Mouse (Mus musculus) left cerebral cortex, postnatal 25 days (tissue): ENCODE measurements at regions not wholly inside any gene's neighbourhood (a gene's known extent, or its start where the extent isn't known, plus 50 kb on each side); places are given as distances from the start of the nearest gene placed in this dataset.

Experiments
- DNase-seq, 2 experiments: peaks; one replicate each; pipeline ENCODE4 v3.0.0; 2022; ENCODE audit warnings: low spot score in 2 of 2, mixed read lengths in 1 of 2
- intact Hi-C: fragments of 180-260 bp; cut with DNase I; formaldehyde crosslinking; loops from one replicate; pipeline ENCODE4 v1.15.1; 2025

DNA sequence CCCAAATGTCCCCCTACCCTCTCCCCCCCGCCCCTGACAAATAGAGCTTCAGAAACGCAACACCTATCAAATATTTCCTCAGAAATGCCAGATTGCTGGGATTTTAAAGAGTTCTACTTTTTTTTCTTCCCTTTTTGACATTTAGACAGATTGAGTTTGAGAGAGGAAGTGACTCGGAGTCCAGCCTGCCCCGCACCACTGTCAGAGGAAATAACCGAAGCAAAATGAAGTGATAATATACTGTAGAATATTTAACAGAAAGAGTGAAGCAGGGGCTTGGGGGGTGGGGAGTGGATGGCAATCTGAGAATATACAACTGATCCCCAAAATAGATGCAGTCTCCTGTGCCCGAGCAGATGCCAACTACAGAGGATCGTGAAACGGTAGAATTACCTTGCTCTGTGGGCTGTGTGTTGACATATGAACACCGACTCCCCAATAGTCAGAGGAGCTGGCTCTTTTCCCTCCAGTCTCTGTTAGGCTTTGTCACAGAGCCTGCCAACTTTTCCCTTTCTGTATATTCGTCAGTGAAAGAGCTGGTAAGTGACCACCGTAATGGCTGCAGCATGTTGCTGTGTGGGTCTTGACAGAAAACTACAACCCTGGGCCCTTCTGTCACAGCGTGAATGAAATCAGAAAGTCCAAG lies 2800.9 kb upstream of the Gm7489 start:
- intact Hi-C loops, result no loop called here

DNA sequence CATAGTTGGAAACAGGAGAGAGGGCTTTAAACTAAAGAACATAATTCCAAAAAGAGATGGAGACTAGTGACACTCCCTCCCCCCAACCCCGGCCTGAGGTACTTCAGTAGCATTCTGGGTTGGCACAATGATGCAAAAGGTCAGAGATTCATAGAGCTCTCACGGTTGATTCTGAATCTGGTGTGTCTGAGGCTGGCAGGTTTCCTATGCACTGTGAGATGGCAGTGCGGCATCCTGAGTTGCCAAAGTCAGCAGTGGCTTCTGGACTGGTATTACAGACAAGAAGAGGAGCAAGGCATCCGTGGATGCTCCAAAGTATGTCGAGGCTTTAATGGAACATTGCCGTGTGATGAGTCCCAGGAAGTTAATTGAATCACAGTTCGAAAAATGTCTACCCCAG lies 2791.8 kb upstream of the Gm7489 start:
- no peak for DNase-seq
- intact Hi-C loops, result no loop called here

More for the DNA sequence above, 2800.9 kb upstream of the Gm7489 start:
- DNase-seq, result peak in 1 of 2 experiments; percentile 7

DNA sequence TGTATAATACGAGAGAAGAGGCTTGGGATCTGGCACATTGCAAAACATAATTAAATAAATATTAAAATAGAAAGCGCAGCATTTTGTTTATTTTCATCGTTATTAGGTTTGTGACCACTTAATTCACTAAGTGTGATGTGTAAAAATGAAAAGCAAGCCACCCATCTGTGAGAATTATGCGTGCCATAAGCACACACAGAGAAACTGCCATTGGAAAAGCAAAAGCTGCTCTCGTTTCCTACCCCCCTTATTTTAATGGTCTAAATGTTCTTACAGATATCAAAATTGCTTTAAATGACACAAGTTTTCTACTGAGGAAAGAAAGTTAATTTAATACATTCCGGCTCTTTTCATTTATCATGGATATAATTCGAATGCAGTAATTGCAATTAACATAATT lies 2780.8 kb upstream of the Gm7489 start:
- intact Hi-C loops, result no loop called here
- DNase-seq, result no peak

DNA sequence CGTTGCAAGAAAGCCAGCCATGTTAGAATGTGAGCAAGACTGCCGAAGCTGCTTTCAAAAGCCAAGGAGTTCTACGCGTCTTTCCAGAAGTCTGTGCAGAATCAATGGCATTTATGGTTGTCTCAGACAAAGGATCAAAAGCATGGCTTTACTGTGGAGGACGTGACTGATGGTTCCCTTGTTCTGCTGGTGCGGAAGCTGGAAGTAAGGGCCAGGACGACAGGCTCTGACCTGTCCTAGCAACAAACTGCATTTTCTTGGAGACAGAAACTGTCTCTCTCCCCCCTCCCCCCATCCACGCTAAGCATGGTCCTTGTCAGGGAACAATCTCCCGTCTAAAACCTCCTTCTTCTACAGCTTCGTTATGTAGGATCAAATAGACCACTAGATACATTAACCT lies 2780.3 kb upstream of the Gm7489 start:
- intact Hi-C loops, result no loop called here
- DNase-seq, result no peak

DNA sequence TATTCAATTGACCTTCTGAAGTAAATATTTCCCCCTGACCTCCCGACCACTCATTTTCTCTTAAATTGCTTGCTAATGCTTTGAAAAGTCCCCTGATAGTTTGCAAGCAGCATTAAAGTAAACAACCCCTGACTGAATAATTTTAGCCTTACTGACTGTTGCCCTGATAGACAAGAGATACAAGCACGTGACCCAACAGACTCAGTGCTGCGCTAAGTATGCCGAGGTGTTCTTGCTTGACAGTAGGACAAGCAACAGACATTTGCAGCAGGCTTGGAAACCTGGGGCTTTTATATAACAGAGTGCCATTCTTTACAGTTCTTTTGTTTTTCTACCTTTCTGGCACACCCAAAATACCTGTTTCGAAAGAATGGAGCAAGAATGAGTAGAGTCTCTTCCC lies 2779.9 kb upstream of the Gm7489 start:
- intact Hi-C loops, result no loop called here
- DNase-seq, result no peak

DNA sequence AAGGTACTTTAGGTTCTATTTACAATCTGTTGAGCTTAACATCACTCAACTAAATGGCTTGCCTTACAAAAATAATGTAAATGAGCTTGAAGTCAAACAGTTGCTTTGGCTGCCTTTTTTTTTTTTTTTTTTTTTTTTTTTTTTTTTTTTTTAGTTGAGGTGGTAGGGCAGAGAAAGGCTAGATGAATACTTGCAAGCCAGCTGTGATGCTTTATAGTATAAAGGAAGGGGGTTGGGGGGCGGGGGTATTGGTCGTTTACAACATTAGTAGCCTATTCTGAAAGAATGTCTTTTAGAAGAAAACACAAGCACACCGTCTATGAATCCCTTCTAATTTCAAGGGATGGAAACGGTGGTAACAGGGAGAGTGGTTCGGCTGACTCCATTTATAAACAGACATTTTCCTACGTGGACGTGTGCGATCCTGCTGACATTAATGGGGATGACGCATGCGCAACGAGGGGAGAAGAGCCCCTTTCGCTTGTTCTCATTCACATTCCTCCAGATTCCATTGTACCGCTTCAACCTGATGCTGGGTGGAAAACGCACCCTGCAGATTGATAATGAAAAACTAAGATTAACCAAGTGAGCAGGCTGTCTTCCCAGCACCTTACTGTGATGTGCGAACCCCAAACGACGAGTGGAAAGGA lies 2779.2 kb upstream of the Gm7489 start:
- DNase-seq, result no peak
- intact Hi-C loops, result no loop called here

DNA sequence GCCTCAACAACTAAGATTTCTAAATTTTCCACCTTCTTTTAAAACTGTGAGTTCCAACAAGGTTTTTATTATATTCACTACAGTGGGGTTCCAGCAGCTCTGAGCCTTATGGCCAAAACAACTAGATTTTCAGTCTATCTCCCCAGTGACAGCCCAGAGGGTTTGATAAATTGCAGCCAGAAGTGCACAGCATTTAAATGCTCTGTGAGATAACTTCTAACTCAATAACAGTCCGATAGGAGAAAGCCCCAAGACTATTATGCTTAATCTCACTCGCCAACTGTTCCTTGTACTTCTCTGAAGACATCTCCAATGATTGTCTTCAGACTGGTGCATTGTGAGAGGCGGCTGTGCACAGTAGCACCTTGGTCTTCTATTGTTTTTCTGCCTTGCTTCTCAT lies 2774.5 kb upstream of the Gm7489 start:
- DNase-seq, result no peak
- intact Hi-C loops, result no loop called here

DNA sequence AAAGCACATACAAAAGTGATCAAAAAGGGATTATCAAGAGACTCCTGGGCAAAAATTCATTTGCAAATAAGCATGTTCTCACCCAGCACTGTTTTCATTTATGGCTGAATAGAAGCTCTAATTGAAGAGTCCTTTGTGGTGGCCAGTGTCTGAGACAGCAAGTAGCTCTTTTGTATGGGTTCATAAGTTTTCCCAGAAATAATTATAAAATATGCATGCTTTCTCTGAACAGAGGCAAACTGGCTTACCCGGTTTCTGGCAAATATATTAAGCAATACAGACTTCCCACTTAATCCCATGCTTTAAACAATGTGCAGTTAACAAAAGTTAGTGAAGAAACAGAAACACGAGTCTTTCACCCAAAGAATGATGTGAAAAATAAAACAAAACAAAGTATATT lies 2758.8 kb upstream of the Gm7489 start:
- intact Hi-C loops, result no loop called here
- DNase-seq, result no peak

DNA sequence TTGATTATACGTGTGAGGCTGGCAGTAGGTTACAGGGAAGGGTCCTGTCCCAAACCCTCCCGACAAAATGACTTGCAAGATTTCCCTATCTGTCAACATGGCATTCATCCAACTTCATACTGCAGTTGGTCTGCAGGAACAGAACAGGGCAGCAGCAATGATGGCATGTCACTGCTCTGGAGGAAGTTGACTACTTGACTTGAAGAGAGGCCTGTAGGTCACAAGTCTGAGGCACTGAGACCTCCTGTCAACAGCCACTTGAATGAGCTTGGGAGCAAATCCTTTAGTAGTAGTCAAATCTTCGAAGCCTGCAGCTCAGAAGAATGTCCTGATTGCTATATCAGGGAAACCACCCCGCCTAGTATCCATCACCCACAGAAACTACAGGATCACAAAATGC lies 2753.7 kb upstream of the Gm7489 start:
- intact Hi-C loops, result no loop called here
- no peak for DNase-seq

DNA sequence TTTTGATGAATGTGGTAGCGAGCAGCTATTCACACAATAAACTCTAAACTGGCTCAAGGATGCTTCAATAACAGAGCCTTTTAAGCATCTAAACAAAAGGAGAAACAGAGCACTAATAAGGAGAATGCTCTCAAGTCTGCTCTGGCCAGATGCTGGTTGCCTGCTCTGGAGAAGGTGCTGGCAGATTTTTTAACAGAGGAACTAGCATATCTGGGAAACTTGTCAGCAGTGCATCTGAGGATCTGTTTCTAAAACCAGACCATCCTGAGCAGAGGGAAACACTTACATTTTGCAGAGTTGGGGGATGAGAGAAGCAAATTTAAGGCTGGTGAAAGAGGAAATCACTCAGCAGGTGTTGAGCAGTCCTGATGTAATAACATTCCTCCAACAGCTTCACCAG lies 2748.6 kb upstream of the Gm7489 start:
- DNase-seq, result peak in 1 of 2 experiments; percentile 53
- intact Hi-C loops, result loop anchor here (5.0 kb wide), 3 partner anchors 71 to 256 kb away; no protein-coding TSS in a partner anchor

DNA sequence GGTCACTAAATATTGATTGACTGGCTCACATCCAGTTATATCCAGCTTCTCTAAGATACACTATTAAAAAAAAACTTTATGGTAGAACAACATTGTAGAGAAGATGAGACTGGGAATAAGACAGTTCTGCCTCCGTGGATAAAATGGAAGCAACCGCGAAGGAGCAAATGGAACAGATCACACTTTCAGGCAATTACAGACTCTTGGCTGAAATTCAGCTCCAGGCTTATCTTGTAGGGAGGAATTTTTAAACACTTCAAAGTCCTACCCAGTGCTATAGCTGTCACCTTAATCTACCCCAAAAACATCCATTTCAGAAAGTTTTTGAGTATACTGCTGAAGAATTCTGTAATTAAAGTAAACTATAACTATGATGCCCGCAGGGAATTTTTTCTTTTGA lies 2745.2 kb upstream of the Gm7489 start:
- intact Hi-C loops, result loop anchor here (5.0 kb wide), 3 partner anchors 68 to 253 kb away; no protein-coding TSS in a partner anchor
- peak; percentile 8 to 83 for DNase-seq

DNA sequence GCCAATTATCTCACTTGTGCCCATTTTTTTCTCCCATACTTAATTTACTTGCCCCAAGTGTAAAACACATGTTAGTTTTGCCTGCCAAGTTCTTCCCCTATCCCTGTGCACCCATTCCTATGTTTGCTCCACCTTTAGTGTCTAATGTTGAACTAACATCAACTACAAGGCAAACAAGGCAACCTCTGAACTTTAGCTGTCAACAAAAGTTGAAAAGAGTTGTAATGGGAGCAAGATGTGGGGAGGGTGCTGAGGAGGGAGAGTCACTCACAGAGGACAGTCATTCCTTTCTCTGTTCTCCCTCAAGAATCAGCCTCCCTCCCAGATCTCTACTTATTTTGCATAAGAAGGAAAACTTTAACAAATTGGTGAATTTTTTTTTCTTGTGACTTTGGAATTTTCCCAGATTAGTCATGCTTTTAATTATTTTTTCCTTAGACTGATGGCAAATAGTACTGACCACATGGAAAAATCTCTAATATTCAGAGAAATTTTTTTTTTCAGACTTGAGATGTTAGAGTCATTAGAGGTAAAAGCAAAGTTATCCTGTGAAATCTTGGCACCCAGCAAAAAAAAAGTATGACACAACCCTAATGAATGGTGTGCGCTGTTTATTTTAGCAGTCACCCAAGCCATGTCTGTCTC lies 2710.6 kb upstream of the Gm7489 start:
- no peak for DNase-seq
- intact Hi-C loops, result no loop called here

DNA sequence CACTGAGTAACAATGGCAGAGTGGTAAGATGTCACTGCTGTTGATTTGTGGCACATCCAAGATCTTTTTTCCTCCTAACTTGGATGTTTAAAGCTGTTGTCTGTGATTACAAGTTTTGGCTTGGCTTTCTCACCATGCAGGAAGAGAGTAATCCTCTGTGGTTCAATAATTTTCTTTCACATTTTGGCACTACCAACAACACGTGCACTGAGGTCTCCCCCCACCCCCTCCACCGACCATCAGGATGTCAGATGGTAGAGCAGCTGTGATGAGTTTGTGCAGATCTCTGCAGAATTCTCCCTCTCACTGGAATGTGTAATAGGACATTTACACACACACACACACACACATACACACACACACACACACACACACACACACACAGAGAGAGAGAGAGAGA lies 2708.2 kb upstream of the Gm7489 start:
- no peak for DNase-seq
- intact Hi-C loops, result no loop called here

DNA sequence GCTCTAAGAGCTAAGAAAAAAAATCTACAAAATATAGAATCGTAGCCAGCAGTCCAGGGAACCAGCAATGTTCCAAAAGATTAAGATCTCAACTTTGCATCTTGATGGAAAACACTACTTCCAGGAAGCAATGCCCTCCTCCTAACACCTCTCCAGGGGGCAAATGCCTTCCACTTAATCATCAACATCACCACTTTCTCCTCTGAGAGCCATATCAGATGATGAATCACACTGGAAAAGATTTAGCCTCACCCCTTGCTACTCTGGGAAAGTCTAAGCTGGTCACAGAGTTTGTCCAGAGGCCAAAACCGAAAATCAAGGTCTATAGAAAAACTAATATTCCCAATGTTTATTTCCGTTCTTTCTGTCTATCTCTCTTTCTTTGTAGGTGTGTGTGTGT lies 2695.6 kb upstream of the Gm7489 start:
- intact Hi-C loops, result no loop called here

DNA sequence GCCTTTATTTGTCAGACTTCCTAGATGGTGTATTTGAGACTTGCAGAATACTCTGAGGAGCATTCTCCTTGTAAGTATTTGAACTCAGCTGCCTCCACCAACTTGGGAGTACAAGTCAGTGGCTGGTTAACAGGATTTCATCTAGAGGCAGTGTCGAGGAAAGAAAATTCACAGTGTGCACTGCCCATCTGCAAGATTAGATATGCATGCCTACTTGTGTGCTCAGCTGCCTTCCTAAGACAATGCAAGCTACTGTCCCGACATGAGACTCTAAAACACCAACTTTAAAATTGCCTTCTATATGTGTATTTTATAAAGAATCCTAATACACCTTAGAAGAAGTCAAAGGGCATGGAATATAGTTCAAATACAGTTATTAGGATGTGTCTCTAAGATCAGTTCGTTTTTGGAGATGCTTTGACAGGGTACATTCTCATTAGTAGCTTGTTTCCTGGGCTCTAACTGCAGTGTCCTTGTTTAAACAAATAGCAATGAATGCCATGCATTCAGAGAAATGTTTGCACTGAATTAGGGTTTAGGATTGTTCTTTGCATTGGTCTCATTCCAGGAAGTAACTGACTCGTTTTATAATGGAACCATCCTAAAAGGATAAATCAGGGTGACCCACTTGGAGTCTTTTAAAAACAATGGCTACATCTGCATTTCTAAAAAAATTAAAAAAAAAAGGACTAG lies 2687.1 kb upstream of the Gm7489 start:
- no peak for DNase-seq
- intact Hi-C loops, result no loop called here

More for the DNA sequence above, 2695.6 kb upstream of the Gm7489 start:
- DNase-seq, result no peak

DNA sequence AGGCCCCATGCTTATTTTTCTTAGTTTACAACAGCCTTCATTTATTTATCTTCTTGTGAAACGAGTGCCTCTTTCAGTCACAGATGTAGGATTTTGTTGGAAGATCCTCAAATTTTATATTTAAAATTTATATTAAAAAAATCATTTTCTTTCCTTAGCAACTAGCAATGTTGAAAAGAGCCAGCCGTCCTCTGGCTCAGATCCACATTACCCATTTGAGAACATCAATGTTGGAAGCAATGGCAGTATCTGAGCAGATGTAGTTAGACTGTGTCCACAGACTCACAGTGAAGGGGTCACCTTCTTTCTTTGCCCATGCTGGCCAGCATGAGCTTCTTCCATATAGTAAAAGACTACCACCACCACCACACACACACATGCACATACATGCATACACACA lies 2681.4 kb upstream of the Gm7489 start:
- intact Hi-C loops, result no loop called here
- DNase-seq, result peak in 1 of 2 experiments; percentile 35

DNA sequence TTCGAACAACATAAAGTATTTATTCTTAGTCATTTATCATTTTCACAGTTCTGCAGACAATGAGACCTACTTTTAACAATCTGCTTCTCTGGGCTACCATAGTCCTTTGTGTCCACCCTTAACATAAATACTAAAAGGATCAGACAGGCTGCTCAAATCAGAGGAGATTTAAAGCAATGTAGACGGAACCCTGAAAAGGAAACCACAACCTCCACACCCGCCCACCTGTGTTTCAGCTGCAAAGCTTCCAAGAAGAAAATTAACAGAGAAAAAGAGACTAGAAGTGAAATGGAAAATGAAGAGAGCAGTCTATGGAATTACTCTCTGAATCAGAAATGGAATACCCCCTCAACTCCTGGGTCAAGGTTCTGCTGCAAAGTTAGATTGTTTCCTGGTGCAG lies 2678.7 kb upstream of the Gm7489 start:
- peak; percentile 28 to 92 for DNase-seq
- intact Hi-C loops, result loop anchor here (2.0 to 5.0 kb wide), 6 partner anchors 69 to 626 kb away; no protein-coding TSS in a partner anchor

DNA sequence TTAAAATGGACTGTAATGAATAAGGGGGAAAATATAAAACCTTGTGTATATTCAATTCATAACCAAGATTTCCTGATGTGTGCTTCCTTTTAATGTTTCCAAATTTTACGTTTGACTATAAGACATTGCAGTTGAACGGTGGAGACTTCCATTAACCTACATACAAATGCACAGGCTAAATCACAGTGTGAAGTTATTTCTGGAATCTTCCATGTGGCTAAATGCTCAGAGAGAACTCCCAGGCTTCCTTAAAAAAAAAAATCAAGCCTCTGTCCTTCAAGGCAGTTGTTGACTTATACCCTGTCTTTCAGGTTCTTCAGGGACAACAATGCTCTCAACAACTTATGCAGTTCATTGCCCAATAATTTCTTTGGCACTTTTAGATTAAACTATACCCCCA lies 2677.9 kb upstream of the Gm7489 start:
- intact Hi-C loops, result loop anchor here (2.0 to 5.0 kb wide), 6 partner anchors 69 to 626 kb away; no protein-coding TSS in a partner anchor
- peak in 1 of 2 experiments; percentile 55 for DNase-seq

DNA sequence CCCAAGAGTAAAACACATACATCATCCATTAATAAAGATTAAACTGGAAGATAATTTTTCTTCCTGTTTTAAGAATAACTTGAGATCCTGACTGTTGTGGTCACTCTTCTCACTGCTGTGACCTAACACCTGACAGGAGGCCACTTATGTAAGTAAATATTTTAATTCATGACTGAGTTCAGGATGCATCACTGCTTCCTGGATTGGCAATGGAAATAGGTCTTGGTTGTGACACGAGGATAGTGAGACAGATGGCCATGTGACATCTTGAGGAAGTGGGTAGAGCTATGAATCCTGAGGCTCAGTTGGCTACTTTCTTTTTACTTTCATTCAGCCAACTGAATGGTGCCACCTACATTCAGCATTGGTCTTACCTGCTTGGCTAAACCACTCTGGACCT lies 2649.8 kb upstream of the Gm7489 start:
- no peak for DNase-seq
- intact Hi-C loops, result no loop called here

DNA sequence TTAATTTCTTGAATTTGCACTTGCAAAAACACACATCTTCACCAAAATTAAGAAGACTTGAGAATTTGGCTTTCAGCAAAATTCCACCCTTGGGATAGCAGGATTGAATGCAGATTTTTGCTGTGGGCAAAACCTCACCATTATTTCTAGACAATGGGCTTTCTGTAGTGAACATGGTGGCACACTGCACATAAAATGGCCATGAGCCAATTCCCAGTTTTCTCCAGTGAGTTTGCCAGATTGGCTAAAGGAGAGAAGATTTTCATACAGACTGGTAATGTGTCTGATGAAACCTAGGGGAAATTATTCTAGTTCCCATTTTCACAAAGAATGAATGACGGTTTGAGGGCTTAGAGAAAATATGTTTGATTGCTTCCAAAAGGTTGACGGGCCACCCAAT lies 2640.1 kb upstream of the Gm7489 start:
- intact Hi-C loops, result no loop called here

More for the DNA sequence above, 2640.1 kb upstream of the Gm7489 start:
- DNase-seq, result no peak
